Mouse (Mus musculus) CH12.LX (cell line): Measurements from ENCODE around the gene Zbtb20. TPM values are rescaled to one million over a fixed set of nuclear protein-coding genes. Genes with fewer than 3 reads are reported as not detected.
A peak's percentile ranks its signal among the peaks of the same experiment; 100 is the strongest.

Source experiments
- DNase-seq: peaks from one replicate; pipeline ENCODE4 v3.0.0-alpha.2; 2013; ENCODE audit errors: extremely low read depth
- H3K27ac ChIP-seq: 2 replicates; pipeline ENCODE4 v1.5.1; 2012; ENCODE audit warnings: low read depth, mild to moderate bottlenecking, control low read depth, moderate library complexity; ENCODE audit not compliant: insufficient read depth
- H3K27me3 ChIP-seq: replicated peaks from 2 replicates; pipeline ENCODE3; 2012; ENCODE audit warnings: inconsistent platforms
- H3K36me3 ChIP-seq, 2 experiments: replicated peaks in 1 of 2; 2 replicates each; pipeline versions ENCODE3 to v1.6.1; 2012; ENCODE audit warnings: inconsistent platforms in 1 of 2, low read length in 1 of 2, mild to moderate bottlenecking in 1 of 2, mixed read lengths in 1 of 2, moderate library complexity in 1 of 2; ENCODE audit not compliant: control insufficient read depth in 1 of 2, insufficient read depth in 1 of 2
- H3K4me1 ChIP-seq, 2 experiments: 2 replicates each; pipeline ENCODE4 v1.6.1; 2012; ENCODE audit warnings: inconsistent platforms in 1 of 2, moderate library complexity in 1 of 2; ENCODE audit not compliant: insufficient read depth in 2 of 2, control insufficient read depth in 1 of 2
- H3K4me2 ChIP-seq: 2 replicates; pipeline ENCODE4 v1.6.1; 2012; ENCODE audit warnings: low read depth, mild to moderate bottlenecking, control low read depth; ENCODE audit not compliant: poor library complexity, insufficient read depth, severe bottlenecking
- H3K4me3 ChIP-seq, 3 experiments: fragments of 150-350 bp in 1 of 3; sonication (generic) in 1 of 3; replicated peaks in 1 of 3; 2 replicates each; pipeline versions ENCODE3 to v1.5.1; 2011 to 2012; ENCODE audit warnings: low read depth in 2 of 3, low read length in 2 of 3, mild to moderate bottlenecking in 2 of 3, moderate library complexity in 2 of 3, control low read depth in 1 of 3, improper control_type of control experiment in 1 of 3, inconsistent platforms in 1 of 3, mixed read lengths in 1 of 3; ENCODE audit not compliant: poor library complexity in 1 of 3
- H3K79me2 ChIP-seq: replicated peaks from 2 replicates; pipeline ENCODE4 v1.6.1; 2012; ENCODE audit warnings: mild to moderate bottlenecking, moderate library complexity; ENCODE audit not compliant: control insufficient read depth, poor library complexity, insufficient read depth, severe bottlenecking; ENCODE audit errors: extremely low read depth
- H3K9ac ChIP-seq: 2 replicates; pipeline ENCODE4 v1.6.1; 2012; ENCODE audit warnings: low read depth, mild to moderate bottlenecking, control low read depth, moderate library complexity; ENCODE audit not compliant: insufficient read depth
- H3K9me3 ChIP-seq: replicated peaks from 2 replicates; pipeline ENCODE3; 2012; ENCODE audit warnings: low read length, inconsistent platforms, mixed read lengths
- CHD2 ChIP-seq: IDR thresholded peaks from 2 replicates; pipeline ENCODE4 v1.6.1; 2011; ENCODE audit warnings: low read length, improper control_type of control experiment
- ELF1 ChIP-seq: IDR thresholded peaks from 2 replicates; pipeline ENCODE4 v1.6.1; 2014; ENCODE audit warnings: low read depth, mild to moderate bottlenecking, inconsistent platforms, low read length, improper control_type of control experiment
- IRF4 ChIP-seq: IDR thresholded peaks from 2 replicates; pipeline ENCODE4 v1.6.1; 2014; ENCODE audit warnings: low read depth, mild to moderate bottlenecking, inconsistent platforms, low read length, improper control_type of control experiment
- JUN ChIP-seq: IDR thresholded peaks from 2 replicates; pipeline ENCODE4 v1.6.1; 2011; ENCODE audit warnings: low read depth, mild to moderate bottlenecking, low read length, improper control_type of control experiment, moderate library complexity; ENCODE audit not compliant: insufficient read depth
- JUND ChIP-seq: conservative IDR thresholded peaks from 2 replicates; pipeline ENCODE4 v1.6.1; 2011; ENCODE audit warnings: low read depth, low read length, improper control_type of control experiment
- MAFK ChIP-seq: IDR thresholded peaks from 2 replicates; pipeline ENCODE4 v1.6.1; 2011; ENCODE audit warnings: low read length, improper control_type of control experiment; ENCODE audit not compliant: insufficient replicate concordance
- MAX ChIP-seq: IDR thresholded peaks from 2 replicates; pipeline ENCODE4 v1.6.1; 2011; ENCODE audit warnings: low read length, improper control_type of control experiment
- MAZ ChIP-seq: IDR thresholded peaks from 2 replicates; pipeline ENCODE4 v1.6.1; 2012; ENCODE audit warnings: low read depth, mild to moderate bottlenecking, inconsistent platforms, low read length, improper control_type of control experiment, moderate library complexity
- MEF2A ChIP-seq: IDR thresholded peaks from 2 replicates; pipeline ENCODE4 v1.6.1; 2014; ENCODE audit warnings: low read depth, mild to moderate bottlenecking, inconsistent platforms, low read length, improper control_type of control experiment, borderline replicate concordance
- NRF1 ChIP-seq: IDR thresholded peaks from 2 replicates; pipeline ENCODE4 v1.6.1; 2014; ENCODE audit warnings: low read depth, mild to moderate bottlenecking, inconsistent platforms, low read length, improper control_type of control experiment, moderate library complexity
- POLR2A ChIP-seq: IDR thresholded peaks from 2 replicates; pipeline ENCODE4 v1.6.1; 2011; ENCODE audit warnings: low read depth, mild to moderate bottlenecking, improper control_type of control experiment, low read length
- SMC3 ChIP-seq: IDR thresholded peaks from 2 replicates; pipeline ENCODE4 v1.6.1; 2011; ENCODE audit warnings: low read depth, low read length, improper control_type of control experiment
- TCF12 ChIP-seq: IDR thresholded peaks from 2 replicates; pipeline ENCODE4 v1.6.1; 2014; ENCODE audit warnings: low read depth, mild to moderate bottlenecking, inconsistent platforms, low read length, improper control_type of control experiment
- UBTF ChIP-seq: IDR thresholded peaks from 2 replicates; pipeline ENCODE4 v1.6.1; 2012; ENCODE audit warnings: low read depth, mild to moderate bottlenecking, inconsistent platforms, low read length, improper control_type of control experiment, moderate library complexity
- USF2 ChIP-seq: conservative IDR thresholded peaks from 2 replicates; pipeline ENCODE4 v1.6.1; 2011; ENCODE audit warnings: low read depth, low read length, improper control_type of control experiment
- ZC3H11A ChIP-seq: IDR thresholded peaks from 2 replicates; pipeline ENCODE4 v1.6.1; 2012; ENCODE audit warnings: low read depth, mild to moderate bottlenecking, inconsistent platforms, low read length, improper control_type of control experiment
- ZKSCAN1 ChIP-seq: IDR thresholded peaks from 2 replicates; pipeline ENCODE4 v1.6.1; 2012; ENCODE audit warnings: low read depth, inconsistent platforms, low read length, improper control_type of control experiment, borderline replicate concordance
- dilution Hi-C: fragments of 300-500 bp; cut with MboI; formaldehyde crosslinking; loops from 2 replicates; pipeline ENCODE4 v1.14.3; 2020; ENCODE audit warnings: low sequenced_read_pairs; ENCODE audit not compliant: extremely low pct_unique_long_range_greater_than_20kb, extremely low pct_ligation_motif_present
- in situ Hi-C: fragments of 300-500 bp; cut with MboI; formaldehyde crosslinking; loops from 3 replicates; pipeline ENCODE4 v1.14.3; 2019; ENCODE audit warnings: low sequenced_read_pairs, low pct_ligation_motif_present, low pct_unique_long_range_greater_than_20kb, mixed read lengths
- polyA plus RNA-seq: library from polyadenylated mRNA; unstranded; fragments of >175 nt; gene quantifications from 2 replicates; pipeline ENCODE4 v1.2.1, GENCODE M21; 2012; ENCODE audit warnings: low read depth; ENCODE audit not compliant: insufficient read length
- total RNA-seq, 2 experiments: library from RNA; depleted of rRNA; stranded (reverse); fragments of 300-350 nt in 1 of 2; fragments of >200 nt in 1 of 2; gene quantifications; 2 replicates each; pipeline ENCODE4 v1.2.3; 2012 to 2014

Zbtb20 gene
- total and polyA plus RNA-seq, 3 experiments = 24.9 to 58.0 (median 51.6) TPM

- H3K79me2 ChIP-seq = peaks cover 27% of the 10 kb centered on the region
- peaks cover 7% of the 10 kb centered on the region for H3K9me3 ChIP-seq
- no peak overlapping the region for H3K4me3 ChIP-seq
- no peak overlapping the region for H3K4me2 ChIP-seq
- H3K27ac ChIP-seq = no peak overlapping the region
- H3K4me1 ChIP-seq = peaks cover 20 to 63% of the 10 kb centered on the region in 2 experiments
- dilution Hi-C loops (no loop called here), in situ Hi-C loops (no loop called here)
- TF ChIP-seq UBTF = no peak
- no peak for TF ChIP-seq CHD2
- no peak for TF ChIP-seq ZKSCAN1
- TF ChIP-seq IRF4 = no peak
- TF ChIP-seq MEF2A = no peak
- no peak for TF ChIP-seq MAX
- TF ChIP-seq USF2 = no peak
- TF ChIP-seq MAFK = no peak
- TF ChIP-seq POLR2A = no peak
- no peak for TF ChIP-seq ELF1
- no peak for TF ChIP-seq SMC3
- TF ChIP-seq MAZ = no peak
- peaks cover 61 to 87% of the 10 kb centered on the region in 2 experiments for H3K36me3 ChIP-seq
- no peak for DNase-seq
- no peaks in the 10 kb centered on the region for H3K27me3 ChIP-seq
- no peak overlapping the region for H3K9ac ChIP-seq
Observed at GRCm38 (mm10) chr16:43604399-43605013, 728.8 kb downstream of the Zbtb20 start.

- no peak for DNase-seq
- dilution Hi-C loops = no loop called here
- Histone ChIP-seq H3K9ac (no peak overlapping the region), H3K36me3 (peaks cover 62 to 86% of the 10 kb centered on the region in 2 experiments), H3K4me1 (peaks cover 11 to 37% of the 10 kb centered on the region in 2 experiments), H3K4me3 (no peak overlapping the region), H3K79me2 (peaks cover 17% of the 10 kb centered on the region), H3K4me2 (no peak overlapping the region), H3K27me3 (no peaks in the 10 kb centered on the region), H3K27ac (peak overlapping the region; percentile 11; the same call in 1 of the 2 replicates), H3K9me3 (peaks cover 7% of the 10 kb centered on the region)
- TF ChIP-seq SMC3 = no peak
- TF ChIP-seq POLR2A = 0 out of 2 replicates have a peak, but pooled peaks have one; percentile 9
- in situ Hi-C loops = no loop called here
Observed at GRCm38 (mm10) chr16:43607086-43607485, 731.4 kb downstream of the Zbtb20 start.

GRCm38 (mm10) chr16:43608066-43608465 is 732.4 kb downstream of the Zbtb20 start:
- DNase-seq = no peak
- no peaks in the 10 kb centered on the region for H3K27me3 ChIP-seq
- peaks cover 19% of the 10 kb centered on the region for H3K79me2 ChIP-seq
- peaks cover 69 to 89% of the 10 kb centered on the region in 2 experiments for H3K36me3 ChIP-seq
- peaks cover 7% of the 10 kb centered on the region for H3K9me3 ChIP-seq
- H3K4me1 ChIP-seq = peaks cover 8 to 28% of the 10 kb centered on the region in 2 experiments; a peak in 3 of 4 replicates
- H3K9ac ChIP-seq = no peak overlapping the region
- dilution Hi-C loops = no loop called here
- H3K4me2 ChIP-seq = no peak overlapping the region
- TF ChIP-seq NRF1 = no peak
- TF ChIP-seq MAZ = no peak
- TF ChIP-seq MEF2A = no peak
- TF ChIP-seq TCF12 = no peak
- TF ChIP-seq ZC3H11A = no peak
- no peak for TF ChIP-seq SMC3
- no peak for TF ChIP-seq JUN
- TF ChIP-seq JUND = no peak
- TF ChIP-seq CHD2 = no peak
- TF ChIP-seq, all 38 proteins: peak for 0
- Histone ChIP-seq H3K27ac (no peak overlapping the region), H3K4me3 (no peak overlapping the region)
- in situ Hi-C loops = no loop called here
